Mouse (Mus musculus) heart, adult 18-20 months (tissue): Measurements from ENCODE around the gene Cnpy1. TPM values are rescaled to one million over a fixed set of nuclear protein-coding genes. Genes with fewer than 3 reads are reported as not detected.

Experiments used
- DNase-seq, 2 experiments: peaks; one replicate each; pipeline ENCODE4 v3.0.0; 2021 to 2022; ENCODE audit warnings: mixed read lengths in 1 of 2
- total RNA-seq, 2 experiments: library from RNA; stranded (reverse); gene quantifications; 2 replicates each; pipeline ENCODE4 v1.2.3; 2021

The Cnpy1 gene
- total RNA-seq, 2 experiments from 2014 or later: not detected

- no peak for DNase-seq
Measured at GRCm38 (mm10) chr5:28163926-28164325, 81.7 kb downstream of the Cnpy1 start.

GRCm38 (mm10) chr5:28161938-28162402 lies 83.6 kb downstream of the Cnpy1 start:
- DNase-seq: peak in 1 of 2 experiments; percentile 13

GRCm38 (mm10) chr5:28161383-28161937 lies 84.1 kb downstream of the Cnpy1 start:
- no peak for DNase-seq

- no peak for DNase-seq
Measured at GRCm38 (mm10) chr5:28159891-28160470, 85.6 kb downstream of the Cnpy1 start.

- no peak for DNase-seq
Measured at GRCm38 (mm10) chr5:28159072-28159458, 86.5 kb downstream of the Cnpy1 start.

GRCm38 (mm10) chr5:28158308-28159071 lies 87.1 kb downstream of the Cnpy1 start:
- no peak for DNase-seq

- DNase-seq: no peak
Measured at GRCm38 (mm10) chr5:28157781-28158180, 87.8 kb downstream of the Cnpy1 start.

GRCm38 (mm10) chr5:28157044-28157730 lies 88.4 kb downstream of the Cnpy1 start:
- no peak for DNase-seq

Other genes starting within 250 kb of the Cnpy1 start
- gene Insig1, start 174.4 kb downstream of the Cnpy1 start, total RNA-seq: 10 to 100 TPM; 19.2 to 27.3 TPM
- under 1 TPM in 1 of 2 experiments, not detected in 1; 0.08 TPM for gene En2, start 80.1 kb downstream of the Cnpy1 start, total RNA-seq
- gene Rbm33, start 71.3 kb upstream of the Cnpy1 start, total RNA-seq: 10 to 100 TPM; 36.0 to 43.0 TPM
- gene Shh, start 221.4 kb upstream of the Cnpy1 start, total RNA-seq: not detected